Mouse (Mus musculus): ENCODE results near the gene 4930469K13Rik. TPM values are rescaled to one million over a fixed set of nuclear protein-coding genes. Genes with fewer than 3 reads are reported as not detected.

Gene 4930469K13Rik
- polyA plus RNA-seq, 1 experiment from 2014 or later, result 30.9 TPM

- Histone ChIP-seq H3K4me3 (no peak overlapping the region), H3K36me3 (no peaks in the 10 kb centered on the region), H3K27me3 (no peaks in the 10 kb centered on the region), H3K9ac (no peak overlapping the region), H3K27ac (replicated peaks) (peak overlapping the region; percentile 70), H3K4me1 (replicated peaks) (peaks cover 30% of the 10 kb centered on the region), H3K4me2 (no peak overlapping the region), H3K9me3 (no peaks in the 10 kb centered on the region)
- WGBS, result 7% methylated on average over 4 of the region's 4 CpGs
- peak; percentile 93 for ATAC-seq (ENCODE audit: low read depth)
Observed at GRCm38 (mm10) chr11:34112781-34113380, 14.5 kb upstream of the 4930469K13Rik start.

- ATAC-seq (ENCODE audit: low read depth), result no peak
- H3K36me3 ChIP-seq, result no peaks in the 10 kb centered on the region
- no peak overlapping the region for H3K4me3 ChIP-seq
- no peak overlapping the region for H3K4me2 ChIP-seq
- peak overlapping the region; percentile 30; the same call in 1 of the 2 replicates for H3K27ac ChIP-seq (replicated peaks)
- H3K9me3 ChIP-seq, result no peaks in the 10 kb centered on the region
- H3K9ac ChIP-seq, result no peak overlapping the region
- H3K27me3 ChIP-seq, result no peaks in the 10 kb centered on the region
- WGBS, result 42% methylated on average over 7 of the region's 7 CpGs
- H3K4me1 ChIP-seq (replicated peaks), result peaks cover 30% of the 10 kb centered on the region
Observed at GRCm38 (mm10) chr11:34111940-34112339, 13.6 kb upstream of the 4930469K13Rik start.

- H3K27ac ChIP-seq (replicated peaks), result no peak overlapping the region
- ATAC-seq (ENCODE audit: low read depth), result no peak
Observed at GRCm38 (mm10) chr11:34109260-34109659, 10.9 kb upstream of the 4930469K13Rik start.

DNA sequence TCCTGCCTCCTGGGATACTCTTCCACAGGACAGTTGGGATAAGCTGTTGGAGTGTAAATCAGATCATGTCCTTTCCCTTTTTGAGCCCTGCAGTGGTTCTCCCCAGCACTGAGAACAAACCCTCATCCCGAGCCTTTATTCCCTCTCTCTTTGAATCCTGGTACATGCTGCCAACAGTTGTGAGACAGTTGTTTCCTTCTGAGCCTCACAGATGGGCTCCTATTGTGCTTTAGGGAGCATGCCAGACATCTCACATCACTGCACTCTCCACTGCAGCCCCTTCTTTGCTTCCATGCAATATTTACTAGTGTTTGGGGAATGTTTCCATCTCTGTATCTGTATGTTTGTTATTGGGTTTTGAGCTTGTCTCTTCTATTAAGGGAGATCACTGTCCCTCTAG, 6.6 kb upstream of the 4930469K13Rik start:
- H3K9ac ChIP-seq, result no peak overlapping the region
- no peak overlapping the region for H3K4me2 ChIP-seq
- WGBS, result 13% methylated on average over 1 of the region's 1 CpGs
- no peak for ATAC-seq (ENCODE audit: low read depth)
- H3K36me3 ChIP-seq, result no peaks in the 10 kb centered on the region
- H3K9me3 ChIP-seq, result no peaks in the 10 kb centered on the region
- H3K27me3 ChIP-seq, result no peaks in the 10 kb centered on the region
- 0 out of 2 replicates have a peak overlapping the region, but pooled peaks have one; percentile 23 for H3K27ac ChIP-seq (replicated peaks)
- peaks cover 26% of the 10 kb centered on the region for H3K4me1 ChIP-seq (replicated peaks)
- H3K4me3 ChIP-seq, result no peak overlapping the region

More at GRCm38 (mm10) chr11:34109260-34109659, 10.9 kb upstream of the 4930469K13Rik start:
- Histone ChIP-seq H3K4me1 (replicated peaks) (peaks cover 51% of the 10 kb centered on the region), H3K4me2 (no peak overlapping the region), H3K4me3 (no peak overlapping the region), H3K9me3 (no peaks in the 10 kb centered on the region), H3K9ac (no peak overlapping the region), H3K27me3 (no peaks in the 10 kb centered on the region), H3K36me3 (no peaks in the 10 kb centered on the region)
- WGBS, result 97% methylated on average over 1 of the region's 1 CpGs

DNA sequence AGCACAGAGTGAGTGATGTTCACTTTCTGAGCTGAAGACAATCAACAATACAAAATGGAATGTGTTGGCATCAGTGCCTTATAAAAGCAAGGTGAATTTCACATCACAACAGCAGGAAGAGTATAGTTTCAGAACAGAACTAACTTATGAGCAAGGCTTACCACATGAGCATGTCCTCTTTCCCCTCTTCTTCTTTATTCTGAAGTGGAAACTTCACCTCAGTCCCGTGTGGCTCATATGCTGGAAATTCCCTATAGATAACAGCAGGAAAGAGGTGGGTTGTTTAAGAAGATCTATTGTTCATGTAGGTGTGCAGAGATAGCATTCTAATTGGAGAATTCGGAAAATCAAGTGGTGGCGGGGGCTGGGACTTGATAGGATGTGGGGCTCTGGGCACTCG, 3.5 kb upstream of the 4930469K13Rik start:
- ATAC-seq (ENCODE audit: low read depth), result no peak
- 0 out of 2 replicates have a peak overlapping the region, but pooled peaks have one; percentile 1 for H3K27ac ChIP-seq (replicated peaks)
- H3K36me3 ChIP-seq, result no peaks in the 10 kb centered on the region
- H3K4me3 ChIP-seq, result no peak overlapping the region
- no peak overlapping the region for H3K9ac ChIP-seq
- no peaks in the 10 kb centered on the region for H3K27me3 ChIP-seq
- H3K4me2 ChIP-seq, result peak overlapping the region; percentile 33
- H3K4me1 ChIP-seq (replicated peaks), result peaks cover 26% of the 10 kb centered on the region
- no peaks in the 10 kb centered on the region for H3K9me3 ChIP-seq
- 87% methylated on average over 4 of the region's 4 CpGs for WGBS

DNA sequence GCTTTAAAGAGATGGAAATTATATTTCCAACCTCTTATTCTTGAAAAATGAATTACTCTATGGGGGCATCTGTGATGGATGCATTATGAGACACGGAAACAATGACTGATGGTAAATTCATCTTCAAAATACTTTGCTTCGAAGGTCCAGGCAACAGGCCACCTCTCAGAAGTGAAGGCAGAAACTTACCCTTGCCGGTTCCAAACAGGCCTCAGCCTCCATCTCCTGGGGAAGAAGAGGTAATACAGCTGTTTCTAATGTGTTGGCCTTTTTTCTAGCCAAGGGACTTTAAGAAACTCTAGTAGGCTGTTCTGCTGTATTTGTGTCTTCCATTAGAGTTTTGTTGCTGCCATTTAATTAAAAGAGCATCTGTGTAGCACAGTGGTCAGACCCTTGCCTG, 11.3 kb downstream of the 4930469K13Rik start:
- H3K4me3 ChIP-seq, result no peak overlapping the region
- WGBS, result 81% methylated on average over 3 of the region's 3 CpGs
- no peak for ATAC-seq (ENCODE audit: low read depth)

GRCm38 (mm10) chr11:34086164-34086751, 12.1 kb downstream of the 4930469K13Rik start:
- no peak overlapping the region for H3K27ac ChIP-seq (replicated peaks)
- H3K36me3 ChIP-seq, result no peaks in the 10 kb centered on the region
- H3K4me3 ChIP-seq, result no peak overlapping the region
- ATAC-seq (ENCODE audit: low read depth), result no peak
- H3K4me2 ChIP-seq, result no peak overlapping the region
- H3K4me1 ChIP-seq (replicated peaks), result peaks cover under 1% of the 10 kb centered on the region; the same call in 1 of the 2 replicates
- no peaks in the 10 kb centered on the region for H3K9me3 ChIP-seq
- H3K27me3 ChIP-seq, result no peaks in the 10 kb centered on the region
- no peak overlapping the region for H3K9ac ChIP-seq
- WGBS, result 80% methylated on average over 8 of the region's 8 CpGs

More for the DNA sequence above, 11.3 kb downstream of the 4930469K13Rik start:
- Histone ChIP-seq H3K4me2 (no peak overlapping the region), H3K4me1 (replicated peaks) (no peaks in the 10 kb centered on the region), H3K27ac (replicated peaks) (no peak overlapping the region), H3K27me3 (no peaks in the 10 kb centered on the region), H3K36me3 (no peaks in the 10 kb centered on the region), H3K9ac (no peak overlapping the region), H3K9me3 (no peaks in the 10 kb centered on the region)

DNA sequence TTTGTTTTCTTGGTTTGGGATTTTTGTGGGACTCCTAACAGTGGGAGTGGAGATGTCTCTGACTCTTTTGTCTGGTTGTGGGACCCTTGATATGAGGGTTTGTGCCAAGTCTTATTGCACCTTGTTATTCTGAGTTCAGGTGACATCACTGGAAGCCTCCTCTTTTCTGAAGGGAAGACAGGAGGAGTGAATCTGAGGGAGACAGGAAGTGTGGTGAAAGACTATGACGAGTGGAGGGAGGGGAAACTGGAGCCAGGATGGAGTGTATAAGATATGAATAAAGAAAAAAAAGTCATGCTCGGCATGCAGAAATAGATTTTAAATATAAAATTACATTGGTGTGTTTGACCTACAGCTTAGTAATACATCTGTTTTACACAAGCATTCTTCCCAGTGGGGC, 13.7 kb downstream of the 4930469K13Rik start:
- Histone ChIP-seq H3K4me3 (no peak overlapping the region), H3K4me1 (replicated peaks) (peaks cover 17% of the 10 kb centered on the region; the same call in 1 of the 2 replicates), H3K36me3 (no peaks in the 10 kb centered on the region), H3K9ac (no peak overlapping the region), H3K27me3 (no peaks in the 10 kb centered on the region), H3K9me3 (no peaks in the 10 kb centered on the region), H3K4me2 (no peak overlapping the region), H3K27ac (replicated peaks) (no peak overlapping the region)
- WGBS, result 78% methylated on average over 2 of the region's 2 CpGs
- no peak for ATAC-seq (ENCODE audit: low read depth)

GRCm38 (mm10) chr11:34083795-34084194, 14.6 kb downstream of the 4930469K13Rik start:
- no peak overlapping the region for H3K4me3 ChIP-seq
- peaks cover 18% of the 10 kb centered on the region; the same call in 1 of the 2 replicates for H3K4me1 ChIP-seq (replicated peaks)
- H3K4me2 ChIP-seq, result no peak overlapping the region
- H3K36me3 ChIP-seq, result no peaks in the 10 kb centered on the region
- H3K27ac ChIP-seq (replicated peaks), result no peak overlapping the region
- 87% methylated on average over 7 of the region's 7 CpGs for WGBS
- no peak overlapping the region for H3K9ac ChIP-seq
- H3K9me3 ChIP-seq, result no peaks in the 10 kb centered on the region
- H3K27me3 ChIP-seq, result no peaks in the 10 kb centered on the region
- ATAC-seq (ENCODE audit: low read depth), result no peak

GRCm38 (mm10) chr11:34079542-34080464, 18.6 kb downstream of the 4930469K13Rik start:
- Histone ChIP-seq H3K27ac (replicated peaks) (peak overlapping the region; percentile 70), H3K4me1 (replicated peaks) (peaks cover 18% of the 10 kb centered on the region; the same call in 1 of the 2 replicates), H3K36me3 (no peaks in the 10 kb centered on the region), H3K4me2 (no peak overlapping the region), H3K9me3 (no peaks in the 10 kb centered on the region), H3K9ac (no peak overlapping the region), H3K27me3 (0 out of 2 replicates have a peak, but pooled peaks cover under 1% of the 10 kb centered on the region), H3K4me3 (no peak overlapping the region)
- peak; percentile 59 for ATAC-seq (ENCODE audit: low read depth)
- WGBS, result 63% methylated on average over 6 of the region's 6 CpGs

- H3K27ac ChIP-seq (replicated peaks), result no peak overlapping the region
- peaks cover 18% of the 10 kb centered on the region; the same call in 1 of the 2 replicates for H3K4me1 ChIP-seq (replicated peaks)
- H3K4me3 ChIP-seq, result no peak overlapping the region
- 88% methylated on average over 7 of the region's 7 CpGs for WGBS
- no peak overlapping the region for H3K4me2 ChIP-seq
- no peak overlapping the region for H3K9ac ChIP-seq
- H3K9me3 ChIP-seq, result no peaks in the 10 kb centered on the region
- no peak for ATAC-seq (ENCODE audit: low read depth)
- H3K27me3 ChIP-seq, result 0 out of 2 replicates have a peak, but pooled peaks cover 5% of the 10 kb centered on the region
- H3K36me3 ChIP-seq, result no peaks in the 10 kb centered on the region
Observed at GRCm38 (mm10) chr11:34078581-34078980, 19.8 kb downstream of the 4930469K13Rik start.

DNA sequence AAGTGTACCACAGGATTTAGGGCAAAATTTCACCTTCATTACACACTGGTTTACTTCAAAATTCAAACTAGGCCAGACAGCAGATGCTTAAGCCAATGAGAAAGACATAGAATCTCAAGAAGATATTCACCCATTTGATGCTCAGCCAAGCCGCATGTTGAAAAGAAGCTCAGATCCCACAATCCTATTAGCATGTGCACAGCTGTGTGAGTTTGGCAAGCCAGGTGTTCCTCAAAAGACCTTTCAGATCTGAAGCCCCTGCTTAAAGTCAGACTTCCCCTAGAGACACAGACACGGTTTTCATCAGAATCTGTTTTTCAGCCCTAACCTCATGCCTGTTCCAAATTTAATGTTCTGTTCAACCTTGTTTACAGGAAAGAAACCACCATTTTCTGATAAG, 20.5 kb downstream of the 4930469K13Rik start:
- ATAC-seq (ENCODE audit: low read depth), result no peak
- Histone ChIP-seq H3K9me3 (no peaks in the 10 kb centered on the region), H3K4me1 (replicated peaks) (peaks cover 18% of the 10 kb centered on the region; the same call in 1 of the 2 replicates), H3K4me3 (no peak overlapping the region), H3K36me3 (no peaks in the 10 kb centered on the region), H3K9ac (no peak overlapping the region), H3K4me2 (no peak overlapping the region), H3K27ac (replicated peaks) (no peak overlapping the region), H3K27me3 (0 out of 2 replicates have a peak, but pooled peaks cover 5% of the 10 kb centered on the region)
- 86% methylated on average over 2 of the region's 2 CpGs for WGBS
